Mouse (Mus musculus) gastrocnemius, adult 2 months (tissue): Measurements from ENCODE around the gene Nrip1. TPM values are rescaled to one million over a fixed set of nuclear protein-coding genes. Genes with fewer than 3 reads are reported as not detected.

ENCODE experiments used
- DNase-seq: peaks from one replicate; pipeline ENCODE4 v3.0.0; 2022
- H3K27ac ChIP-seq: fragments of 200-600 bp; 2 replicates; pipeline ENCODE4 v1.8.1; 2022; ENCODE audit warnings: mild to moderate bottlenecking
- H3K4me3 ChIP-seq: fragments of 200-600 bp; 2 replicates; pipeline ENCODE4 v1.8.1; 2022; ENCODE audit warnings: mild to moderate bottlenecking, moderate library complexity
- CTCF ChIP-seq: fragments of 200-600 bp; IDR thresholded peaks from 2 replicates; pipeline ENCODE4 v1.8.1; 2022; ENCODE audit warnings: antibody characterized with exemption, mild to moderate bottlenecking, moderate library complexity
- intact Hi-C: fragments of 180-260 bp; cut with DNase I; formaldehyde crosslinking; loops from one replicate; pipeline ENCODE4 v1.15.1; 2025
- total RNA-seq, 2 experiments: library from RNA; stranded (reverse); gene quantifications; 2 replicates each; pipeline ENCODE4 v1.2.3; 2021

Gene Nrip1
- total RNA-seq, 2 experiments from 2014 or later = 38.7 to 38.9 TPM

DNA sequence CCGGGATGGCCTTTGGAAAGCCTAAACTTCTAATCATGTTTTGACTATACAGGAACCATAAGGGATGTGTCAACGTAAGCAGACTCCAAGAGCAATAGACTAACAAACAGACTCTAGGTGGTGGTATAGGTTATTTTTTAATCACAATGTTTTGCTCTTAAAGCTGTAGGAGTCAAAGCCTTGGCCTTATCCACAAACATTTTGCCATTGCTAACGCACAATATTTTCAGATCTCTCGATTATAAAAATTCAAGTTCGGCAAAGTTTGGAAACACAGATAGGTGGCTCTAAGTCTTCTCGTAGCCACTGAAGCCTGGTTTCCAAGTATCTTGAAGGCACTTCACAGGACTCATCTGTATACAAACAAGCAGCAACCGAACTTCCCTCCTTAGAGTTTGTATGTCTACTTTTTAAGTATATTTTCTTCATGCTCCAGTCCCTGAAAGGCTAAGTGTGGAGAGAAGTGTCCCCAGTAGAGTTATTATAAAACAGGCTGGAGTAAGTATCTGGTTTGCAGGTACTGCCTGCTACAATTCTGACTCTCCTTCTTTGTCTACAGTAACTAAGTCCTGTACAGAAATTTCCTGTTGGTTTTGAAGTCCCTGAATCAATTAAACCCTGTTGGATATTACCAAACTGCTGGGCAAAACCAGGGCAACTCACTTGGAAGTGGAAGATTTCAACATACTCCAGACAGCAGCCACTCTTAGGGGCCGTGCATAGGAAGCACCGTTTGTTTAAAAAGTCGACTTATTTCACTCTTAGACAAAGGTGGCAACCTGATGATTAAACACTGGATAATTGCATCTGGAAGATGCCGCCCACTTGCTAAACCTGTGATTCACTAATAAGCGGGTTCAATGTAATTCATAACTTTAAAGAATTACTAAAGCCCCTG, 2.7 kb downstream of the Nrip1 start:
- intact Hi-C loops = loop anchor here (5.0 to 10.0 kb wide), 5 partner anchors 44 to 494 kb away; no protein-coding TSS in a partner anchor
- no peak for DNase-seq
- peak overlapping the region; percentile 79 for H3K4me3 ChIP-seq
- peak; percentile 39 for TF ChIP-seq CTCF
- peak overlapping the region; percentile 99 for H3K27ac ChIP-seq

DNA sequence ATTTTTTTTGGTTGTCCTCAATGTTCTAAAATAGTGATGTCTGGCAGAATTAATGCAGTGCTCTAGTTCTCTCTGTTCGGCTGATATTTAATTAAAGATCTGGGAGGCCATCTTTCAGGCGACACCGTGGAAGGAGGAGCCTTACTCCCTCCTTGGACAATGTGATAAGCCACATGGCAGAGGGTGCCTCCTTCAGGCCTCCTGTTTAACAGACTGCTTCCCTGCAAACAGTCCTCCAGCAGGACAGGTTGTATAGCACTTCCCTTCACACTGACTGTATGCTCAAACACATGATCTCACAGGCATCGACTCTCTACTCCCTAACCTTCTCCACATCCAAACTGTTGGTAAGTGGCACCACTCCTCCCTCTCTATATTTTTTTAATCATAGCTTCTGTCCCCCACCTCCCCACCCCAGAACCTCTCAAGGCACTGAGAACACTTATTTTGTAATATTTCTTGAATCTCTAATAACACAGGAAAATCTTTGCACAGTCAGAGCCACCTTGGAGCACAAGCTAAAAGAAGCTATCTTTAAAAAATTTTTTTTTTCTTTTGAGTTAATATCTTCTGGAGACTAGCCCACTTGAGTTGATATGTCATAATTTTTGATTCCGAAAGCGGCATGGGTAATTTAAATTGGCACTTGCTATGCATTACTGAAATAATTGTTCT, 3.4 kb downstream of the Nrip1 start:
- Histone ChIP-seq H3K27ac (peak overlapping the region; percentile 99), H3K4me3 (peak overlapping the region; percentile 79)
- TF ChIP-seq CTCF = peak; percentile 43
- intact Hi-C loops = loop anchor here (5.0 to 10.0 kb wide), 5 partner anchors 43 to 495 kb away; no protein-coding TSS in a partner anchor
- peak; percentile 44 for DNase-seq

DNA sequence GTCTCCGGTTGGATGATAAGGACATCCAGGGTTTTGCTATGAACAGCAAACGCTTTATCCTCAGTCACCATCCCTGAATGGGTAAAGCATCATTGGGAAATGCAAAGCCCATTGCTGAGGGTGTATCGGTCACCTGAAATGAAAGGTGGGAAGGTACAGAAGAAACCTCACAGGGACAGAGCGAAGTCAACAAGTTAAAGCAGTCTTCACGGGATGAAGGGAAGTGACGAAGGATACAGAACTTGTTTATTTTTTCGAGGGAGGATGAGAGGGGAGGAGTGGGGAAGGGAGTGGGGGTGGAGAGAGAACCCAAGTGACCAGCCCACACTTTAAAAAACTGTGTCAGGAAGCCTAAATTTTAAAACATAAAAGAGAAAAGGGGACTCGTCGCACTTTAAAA, 4.4 kb downstream of the Nrip1 start:
- Histone ChIP-seq H3K4me3 (no peak overlapping the region; the same call in 1 of the 2 replicates), H3K27ac (no peak overlapping the region)
- no peak for TF ChIP-seq CTCF
- no peak for DNase-seq
- intact Hi-C loops = no loop called here

DNA sequence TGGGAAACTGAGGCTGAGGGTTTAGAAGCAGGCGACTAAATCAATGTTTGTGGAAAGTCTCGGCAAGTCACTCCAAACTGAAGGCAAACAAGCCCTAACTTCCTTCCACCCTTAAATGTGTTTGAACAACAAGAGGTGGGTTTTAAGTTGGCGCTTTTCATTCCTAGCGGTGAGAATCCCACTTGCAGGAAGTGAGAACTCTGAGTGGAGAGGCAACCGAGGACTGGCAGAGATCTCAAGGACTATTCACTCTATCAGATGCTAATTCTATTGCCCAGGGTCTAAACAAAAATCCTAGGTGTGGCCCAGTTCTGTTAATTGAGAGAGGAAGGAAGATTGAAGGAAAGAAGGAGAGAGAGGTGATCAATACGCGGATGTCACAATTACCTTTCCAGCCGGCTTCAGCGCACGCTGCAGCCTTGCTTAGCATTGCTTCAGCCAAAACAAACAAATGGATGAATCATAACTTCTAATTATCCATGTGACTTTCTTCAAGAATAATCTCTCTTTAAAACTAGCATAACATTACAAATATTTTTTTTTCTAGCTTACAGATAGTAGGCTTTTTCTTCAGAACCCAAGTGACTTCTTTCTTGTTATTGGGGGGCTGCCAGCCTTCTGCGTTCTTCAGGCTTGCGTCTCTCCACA, 6.2 kb downstream of the Nrip1 start:
- DNase-seq = no peak
- intact Hi-C loops = loop anchor here (1.0 kb wide), 1 partner anchor 12 kb away; no protein-coding TSS in a partner anchor

DNA sequence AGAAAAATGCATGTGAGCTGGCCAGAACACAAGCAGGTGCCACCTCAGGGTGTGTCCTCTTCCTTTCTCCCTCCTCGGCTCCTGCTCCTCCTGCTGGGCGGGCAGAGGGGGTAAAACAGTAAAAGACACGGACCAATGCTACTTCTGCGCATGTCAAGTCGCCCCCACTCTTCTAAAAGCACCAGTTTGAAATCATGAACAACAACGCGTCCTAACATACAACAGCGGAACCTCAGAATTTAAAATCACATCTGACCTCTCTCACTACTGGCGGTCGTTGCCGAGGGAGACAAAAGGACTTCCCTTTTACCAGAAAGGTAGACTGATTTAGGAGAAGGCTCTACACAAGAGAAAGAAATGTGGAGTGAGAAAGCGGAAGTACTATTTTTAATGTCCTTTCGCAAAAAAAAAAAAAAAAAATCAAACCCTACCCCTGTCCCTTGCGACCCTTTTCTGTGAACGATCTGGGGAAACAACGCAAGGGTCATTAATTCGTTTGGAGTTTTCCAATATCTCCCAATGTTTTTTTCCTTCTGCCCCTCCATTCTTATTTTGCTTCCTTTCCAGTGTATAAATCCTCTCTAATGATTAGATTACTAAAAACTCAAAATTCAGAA, 7.7 kb downstream of the Nrip1 start:
- no peak for TF ChIP-seq CTCF
- Histone ChIP-seq H3K27ac (no peak overlapping the region), H3K4me3 (peak overlapping the region; percentile 19; the same call in 1 of the 2 replicates)
- no peak for DNase-seq
- intact Hi-C loops = no loop called here

More for the DNA sequence above, 6.2 kb downstream of the Nrip1 start:
- TF ChIP-seq CTCF = no peak
- Histone ChIP-seq H3K27ac (peak overlapping the region; percentile 13; the same call in 1 of the 2 replicates), H3K4me3 (peak overlapping the region; percentile 14; the same call in 1 of the 2 replicates)

DNA sequence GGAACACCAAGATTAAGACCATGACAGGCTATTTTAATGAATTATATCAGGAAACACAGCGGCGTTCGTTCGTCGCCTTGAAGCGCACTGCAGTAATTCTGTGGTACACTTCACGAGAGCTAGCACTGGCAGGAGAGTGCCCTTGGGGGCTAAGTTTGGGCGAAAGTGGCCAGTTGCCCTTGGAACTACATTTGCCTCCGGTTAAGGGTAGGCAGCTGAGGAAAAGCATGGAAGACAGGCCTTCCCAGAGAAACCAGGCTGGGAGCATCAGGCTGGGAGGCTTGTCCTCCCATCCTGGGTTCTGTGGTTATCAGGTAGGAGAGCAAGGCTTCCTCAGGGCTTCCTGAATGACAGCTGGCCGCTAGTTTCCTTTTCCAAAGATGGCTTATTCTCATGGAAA, 8.4 kb downstream of the Nrip1 start:
- intact Hi-C loops = no loop called here
- TF ChIP-seq CTCF = no peak
- Histone ChIP-seq H3K27ac (0 out of 2 replicates have a peak overlapping the region, but pooled peaks have one; percentile 13), H3K4me3 (peak overlapping the region; percentile 19; the same call in 1 of the 2 replicates)
- no peak for DNase-seq

DNA sequence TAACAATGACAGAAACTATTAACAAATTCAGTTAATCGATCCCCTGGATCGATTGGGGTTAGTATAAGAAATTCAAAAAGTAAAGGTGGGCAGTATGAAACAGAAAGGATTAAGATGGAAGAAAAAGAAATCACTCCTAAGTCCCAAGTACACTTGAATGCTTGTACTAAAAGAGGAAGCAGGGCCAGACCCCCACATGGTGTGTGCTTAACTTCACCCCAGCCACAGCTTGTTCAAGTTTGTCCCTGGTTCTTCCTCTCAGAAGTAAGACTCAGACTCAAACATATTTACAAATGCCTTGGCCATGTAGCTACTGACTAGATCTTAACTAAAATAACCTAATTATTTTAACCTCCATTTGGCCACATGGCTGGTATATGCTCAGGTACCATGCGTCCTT, 10.0 kb downstream of the Nrip1 start:
- no peak overlapping the region for H3K27ac ChIP-seq
- no peak for TF ChIP-seq CTCF
- no peak overlapping the region for H3K4me3 ChIP-seq
- no peak for DNase-seq
- intact Hi-C loops = no loop called here

DNA sequence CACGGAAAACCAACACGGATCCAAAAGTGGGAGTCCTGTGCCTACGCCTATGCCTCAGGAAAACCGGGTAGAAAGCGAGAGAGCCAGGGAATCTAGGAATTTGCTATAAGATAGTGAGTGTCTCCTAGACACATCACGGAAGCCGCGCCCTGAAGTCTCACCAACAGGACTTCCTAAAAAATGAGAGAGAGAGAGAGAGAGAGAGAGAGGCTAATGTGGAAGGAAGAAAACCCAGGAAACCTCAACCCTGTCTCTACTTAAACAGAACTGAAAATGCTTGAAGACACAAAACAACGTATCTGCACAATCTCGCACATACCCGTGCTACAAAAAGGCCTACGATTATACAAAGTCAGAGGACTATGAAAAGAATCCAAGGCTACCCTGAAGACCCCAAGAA, 10.6 kb downstream of the Nrip1 start:
- intact Hi-C loops = no loop called here
- no peak overlapping the region for H3K27ac ChIP-seq
- DNase-seq = no peak
- no peak overlapping the region for H3K4me3 ChIP-seq
- TF ChIP-seq CTCF = no peak

DNA sequence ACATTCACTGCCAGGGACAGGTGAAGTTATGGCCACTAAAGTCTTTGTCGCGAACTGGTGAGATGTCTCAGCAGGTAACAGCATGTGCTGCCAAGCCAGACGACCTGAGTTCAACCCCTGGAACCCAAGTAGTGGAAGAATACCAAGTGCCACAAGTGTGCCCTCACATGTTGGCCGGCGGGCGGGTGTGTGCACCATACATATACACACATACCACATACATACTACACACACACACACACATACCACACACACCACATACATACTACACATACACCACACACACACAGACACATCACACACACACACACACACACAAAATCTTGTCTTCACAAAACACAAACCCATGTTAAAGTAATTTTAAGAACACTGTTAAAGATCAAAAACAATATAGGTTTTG, 13.2 kb downstream of the Nrip1 start:
- no peak overlapping the region for H3K4me3 ChIP-seq
- intact Hi-C loops = no loop called here
- no peak overlapping the region for H3K27ac ChIP-seq
- no peak for TF ChIP-seq CTCF
- no peak for DNase-seq

DNA sequence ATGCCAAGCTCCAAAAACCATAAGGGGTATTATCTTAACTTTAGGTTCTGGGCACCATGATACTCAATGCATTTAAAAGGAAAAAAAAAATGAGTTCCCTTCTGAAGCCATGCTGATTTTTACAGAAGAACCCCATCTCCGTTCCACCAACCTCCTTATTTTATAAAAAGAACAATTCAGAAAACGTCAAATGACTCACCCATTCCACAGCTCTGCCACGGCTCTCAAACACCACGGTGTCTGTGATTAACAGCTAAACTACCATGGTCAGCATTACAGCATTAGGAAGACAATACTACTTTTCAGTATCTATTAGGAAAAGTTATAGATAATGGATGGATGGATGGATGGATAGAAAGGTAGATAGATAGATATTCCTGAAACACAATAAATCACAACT, 14.9 kb downstream of the Nrip1 start:
- intact Hi-C loops = no loop called here
- Histone ChIP-seq H3K27ac (no peak overlapping the region), H3K4me3 (no peak overlapping the region)
- DNase-seq = no peak
- TF ChIP-seq CTCF = no peak

DNA sequence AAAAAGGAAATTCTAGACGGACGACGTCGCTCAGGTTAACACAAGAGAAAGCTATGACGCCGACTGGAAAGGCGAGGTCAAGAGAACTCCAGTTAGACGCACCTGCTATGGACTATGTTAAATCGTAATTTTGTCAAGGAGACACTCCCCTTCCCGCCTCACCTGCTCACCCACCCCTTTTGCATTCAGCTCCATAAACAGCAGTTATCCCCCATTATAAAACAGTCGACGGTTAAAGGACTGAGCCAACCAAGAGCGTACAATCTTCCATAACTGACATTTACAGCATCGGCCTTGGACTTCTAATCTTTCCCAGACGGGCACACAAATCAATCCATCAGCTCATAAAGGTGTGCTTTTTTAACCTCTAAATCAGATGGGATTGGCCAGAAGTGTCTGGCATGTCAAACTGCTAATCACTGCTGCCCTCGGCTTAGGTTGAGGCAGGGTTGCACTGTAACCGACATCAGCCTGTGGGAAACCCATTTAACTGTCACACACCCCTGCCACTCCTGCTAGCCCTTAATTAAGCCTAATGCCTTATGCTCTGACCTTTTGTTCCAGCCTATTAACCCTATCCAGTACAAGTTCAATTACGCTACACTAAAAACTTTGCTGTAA, 15.4 kb downstream of the Nrip1 start:
- H3K4me3 ChIP-seq = no peak overlapping the region
- no peak for TF ChIP-seq CTCF
- intact Hi-C loops = no loop called here

DNA sequence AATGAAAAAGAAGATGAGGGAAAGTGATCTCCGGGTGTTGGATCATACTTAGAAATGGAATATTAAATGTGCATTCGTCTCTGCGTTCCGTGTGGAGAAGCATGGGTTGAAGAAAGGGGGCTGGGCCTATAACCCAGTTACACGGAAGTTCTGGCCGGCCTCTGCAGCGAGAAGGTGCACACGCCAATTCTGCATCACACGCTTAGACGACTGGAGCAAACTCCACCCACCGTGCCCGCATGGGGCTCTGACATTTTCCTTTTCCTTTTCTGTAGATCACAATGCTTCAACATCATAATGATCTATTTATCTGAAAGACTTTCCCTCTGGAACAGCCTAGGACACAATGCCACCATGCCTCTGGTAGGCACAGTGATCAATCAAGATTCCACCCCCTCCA, 16.5 kb downstream of the Nrip1 start:
- TF ChIP-seq CTCF = no peak
- no peak for DNase-seq
- Histone ChIP-seq H3K4me3 (no peak overlapping the region), H3K27ac (no peak overlapping the region)
- intact Hi-C loops = no loop called here

More for the DNA sequence above, 15.4 kb downstream of the Nrip1 start:
- peak overlapping the region; percentile 24; the same call in 1 of the 2 replicates for H3K27ac ChIP-seq
- no peak for DNase-seq
